8 mouse cellular contexts compared by ENCODE assay signal in the genomic region with DNA sequence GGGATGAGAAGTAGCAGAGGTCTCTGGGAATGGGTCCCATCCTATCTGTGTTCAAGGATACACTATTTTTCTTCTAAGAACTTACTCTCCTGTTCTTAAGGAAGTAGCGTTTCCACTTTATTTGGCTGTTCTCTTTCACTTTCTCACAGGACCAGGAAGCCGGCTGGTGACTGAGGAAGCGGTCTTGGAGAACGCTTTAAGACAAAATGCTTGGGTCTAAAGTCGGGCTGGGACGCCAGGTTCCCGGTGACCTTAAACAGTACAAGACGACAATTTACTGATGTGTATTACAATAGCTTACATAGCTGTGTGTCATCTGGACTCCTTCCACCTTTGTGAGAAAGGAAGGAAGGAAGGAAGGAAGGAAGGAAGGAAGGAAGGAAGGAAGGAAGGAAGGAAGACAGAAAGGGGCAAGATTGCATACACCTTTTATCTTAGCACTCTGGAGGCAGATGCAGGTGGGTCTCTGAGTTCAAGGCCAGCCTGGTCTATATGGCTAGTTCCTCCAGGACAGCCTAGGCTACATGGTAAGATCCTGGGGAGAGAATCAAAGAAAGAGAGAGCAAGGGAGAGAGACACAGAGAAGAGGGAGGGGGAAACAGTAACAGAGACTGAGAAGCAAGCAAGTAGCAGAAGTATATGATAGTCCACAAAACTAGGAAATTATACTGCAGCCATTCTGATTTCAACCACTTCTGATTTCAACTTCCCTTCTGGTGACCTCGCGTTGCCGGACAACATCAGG. TPM values are rescaled to one million over a fixed set of nuclear protein-coding genes. Genes with fewer than 3 reads are reported as not detected.
DNase-seq lines count a peak whose midpoint lies in the region; ATAC-seq and TF ChIP-seq lines count a peak whose summit lies in the region.

No protein-coding gene starts in this region.

- H3K4me1 ChIP-seq in lung, adult 2 months (ENCODE audit: control insufficient read depth, insufficient read depth, low read length) = peaks cover 5% of the 10 kb centered on the region; the same call in 1 of the 2 replicates
- H3K4me1 ChIP-seq in forebrain, embryonic 10.5 days = peaks cover 15% of the 10 kb centered on the region
- 0 out of 2 replicates have a peak, but pooled peaks cover 6% of the 10 kb centered on the region for H3K4me1 ChIP-seq in kidney, postnatal 0 days (replicated peaks; ENCODE audit: insufficient read depth, low read length)
- peaks cover 13% of the 10 kb centered on the region for H3K4me1 ChIP-seq in neural tube, embryonic 13.5 days (replicated peaks)

- DNase-seq in lung, adult 2 months = no peak
- DNase-seq in lung, postnatal 4 days = no peak
- DNase-seq in forebrain, embryonic 10.5 days (ENCODE audit: extremely low spot score, low spot score) = no peak
- no peak for DNase-seq in kidney, postnatal 0 days (ENCODE audit: low spot score)
- no peak for DNase-seq in retina, embryonic 14.5 days (ENCODE audit: low spot score)
- DNase-seq in left cerebral cortex, adult 8-10 months (ENCODE audit: low spot score in 2 of 2) = no peak
- DNase-seq in urinary bladder, postnatal 4 days (ENCODE audit: low spot score in 2 of 2) = no peak

- no peak overlapping the region for H3K9ac ChIP-seq in kidney, postnatal 0 days (ENCODE audit: low read depth, low read length)
- peak overlapping the region; percentile 45 for H3K9ac ChIP-seq in neural tube, embryonic 13.5 days

- peaks cover 24% of the 10 kb centered on the region for H3K36me3 ChIP-seq in forebrain, embryonic 10.5 days (replicated peaks)
- peaks cover 10% of the 10 kb centered on the region for H3K36me3 ChIP-seq in kidney, postnatal 0 days (ENCODE audit: insufficient read depth, low read length)
- H3K36me3 ChIP-seq in neural tube, embryonic 13.5 days = peaks cover 22% of the 10 kb centered on the region

- 54% methylated on average over 11 of the region's 11 CpGs for WGBS in lung, adult 2 months
- WGBS in forebrain, embryonic 10.5 days = 69% methylated on average over 11 of the region's 11 CpGs
- 61% methylated on average over 11 of the region's 11 CpGs for whole genome bisulfite sequencing in kidney, postnatal 0 days
- 67% methylated on average over 11 of the region's 11 CpGs for WGBS in neural tube, embryonic 13.5 days

- no peak for TF ChIP-seq CTCF in lung, adult 2 months (IDR thresholded peaks at IDR 0.05; ENCODE audit: insufficient read depth, low read length)
- no peak for TF ChIP-seq CTCF in kidney, postnatal 0 days (IDR thresholded peaks at IDR 0.05; ENCODE audit: low read depth)

- peak overlapping the region; percentile 19 for H3K4me3 ChIP-seq in lung, adult 2 months (replicated peaks; ENCODE audit: extremely low read depth, low read depth, low read length)
- H3K4me3 ChIP-seq in forebrain, embryonic 10.5 days = peak overlapping the region; percentile 67
- H3K4me3 ChIP-seq in kidney, postnatal 0 days (replicated peaks; ENCODE audit: low read depth, low read length) = peak overlapping the region; percentile 59
- H3K4me3 ChIP-seq in neural tube, embryonic 13.5 days = peak overlapping the region; percentile 72

- H3K4me2 ChIP-seq in kidney, postnatal 0 days (ENCODE audit: low read length) = peak overlapping the region; percentile 44
- peak overlapping the region; percentile 83 for H3K4me2 ChIP-seq in neural tube, embryonic 13.5 days

- no peaks in the 10 kb centered on the region for H3K27me3 ChIP-seq in forebrain, embryonic 10.5 days (ENCODE audit: poor library complexity, severe bottlenecking)
- H3K27me3 ChIP-seq in kidney, postnatal 0 days (ENCODE audit: insufficient read depth, low read length) = no peaks in the 10 kb centered on the region
- no peaks in the 10 kb centered on the region for H3K27me3 ChIP-seq in neural tube, embryonic 13.5 days

- TF ChIP-seq POLR2A in lung, adult 2 months (IDR thresholded peaks at IDR 0.05; ENCODE audit: borderline replicate concordance, extremely low read depth, low read depth, low read length) = no peak

- peaks cover 12% of the 10 kb centered on the region; the same call in 1 of the 2 replicates for H3K9me3 ChIP-seq in forebrain, embryonic 10.5 days
- H3K9me3 ChIP-seq in kidney, postnatal 0 days (replicated peaks; ENCODE audit: low read length) = no peaks in the 10 kb centered on the region
- H3K9me3 ChIP-seq in neural tube, embryonic 13.5 days = no peaks in the 10 kb centered on the region

- ATAC-seq in kidney, postnatal 0 days (replicated peaks; ENCODE audit: low FRiP score, low read depth) = no peak
- peak; percentile 55 for ATAC-seq in neural tube, embryonic 13.5 days (ENCODE audit: low read depth)

- H3K27ac ChIP-seq in forebrain, embryonic 10.5 days = peak overlapping the region; percentile 88
- H3K27ac ChIP-seq in kidney, postnatal 0 days = no peak overlapping the region
- no peak overlapping the region for H3K27ac ChIP-seq in neural tube, embryonic 13.5 days (replicated peaks)

RNA-seq across cellular contexts. Expression of a gene that starts 0.6 kb away (rescaled TPM):
- polyA plus RNA-seq in lung, adult 2 months (2012; rRNA removed) = 9.8 and 11.5 TPM in 2 replicates
- polyA plus RNA-seq in forebrain, embryonic 10.5 days (2016; fragmentation: Nextera tagmentation; extraction: Ambion mirVana) = 15.7 and 18.4 TPM in 2 replicates
- 12.5 and 13.5 TPM in 2 replicates for polyA plus RNA-seq in kidney, postnatal 0 days (2015; fragmentation: Nextera tagmentation; extraction: Ambion mirVana)
- 20.1 and 21.1 TPM in 2 replicates for polyA plus RNA-seq in neural tube, embryonic 13.5 days (2015; fragmentation: Nextera tagmentation; extraction: Ambion mirVana)
- 1 to 10 TPM; 7.9 to 9.9 (median 9.3) TPM for total RNA-seq in left cerebral cortex, adult 8-10 months (2022)

RNA-seq across cellular contexts. Expression of a gene that starts 11.3 kb away (rescaled TPM):
- polyA plus RNA-seq in lung, adult 2 months (2012; rRNA removed) = 4.8 and 7.0 TPM in 2 replicates
- 0.21 and 0.22 TPM in 2 replicates for polyA plus RNA-seq in forebrain, embryonic 10.5 days (2016; fragmentation: Nextera tagmentation; extraction: Ambion mirVana)
- polyA plus RNA-seq in kidney, postnatal 0 days (2015; fragmentation: Nextera tagmentation; extraction: Ambion mirVana) = 0.59 and 0.68 TPM in 2 replicates
- polyA plus RNA-seq in neural tube, embryonic 13.5 days (2015; fragmentation: Nextera tagmentation; extraction: Ambion mirVana) = 0.41 TPM in 1 of 2 replicates, not detected in the other
- total RNA-seq in left cerebral cortex, adult 8-10 months (2022) = 1 to 10 TPM; 1.1 to 1.3 (median 1.3) TPM

RNA-seq across cellular contexts. Expression of a gene that starts 19.0 kb away (rescaled TPM):
- polyA plus RNA-seq in lung, adult 2 months (2012; rRNA removed) = 2.2 and 56.2 TPM in 2 replicates
- not detected in 2 replicates for polyA plus RNA-seq in forebrain, embryonic 10.5 days (2016; fragmentation: Nextera tagmentation; extraction: Ambion mirVana)
- not detected in 2 replicates for polyA plus RNA-seq in kidney, postnatal 0 days (2015; fragmentation: Nextera tagmentation; extraction: Ambion mirVana)
- not detected in 2 replicates for polyA plus RNA-seq in neural tube, embryonic 13.5 days (2015; fragmentation: Nextera tagmentation; extraction: Ambion mirVana)
- total RNA-seq in left cerebral cortex, adult 8-10 months (2022) = not detected

RNA-seq across cellular contexts. Expression of a gene that starts 36.7 kb away (rescaled TPM):
- not detected in 2 replicates for polyA plus RNA-seq in lung, adult 2 months (2012; rRNA removed)
- polyA plus RNA-seq in forebrain, embryonic 10.5 days (2016; fragmentation: Nextera tagmentation; extraction: Ambion mirVana) = not detected in 2 replicates
- not detected in 2 replicates for polyA plus RNA-seq in kidney, postnatal 0 days (2015; fragmentation: Nextera tagmentation; extraction: Ambion mirVana)
- polyA plus RNA-seq in neural tube, embryonic 13.5 days (2015; fragmentation: Nextera tagmentation; extraction: Ambion mirVana) = not detected in 2 replicates
- not detected for total RNA-seq in left cerebral cortex, adult 8-10 months (2022)

RNA-seq across cellular contexts. Expression of a gene that starts 41.1 kb away (rescaled TPM):
- 8.4 and 35.6 TPM in 2 replicates for polyA plus RNA-seq in lung, adult 2 months (2012; rRNA removed)
- 0.29 and 0.64 TPM in 2 replicates for polyA plus RNA-seq in forebrain, embryonic 10.5 days (2016; fragmentation: Nextera tagmentation; extraction: Ambion mirVana)
- polyA plus RNA-seq in kidney, postnatal 0 days (2015; fragmentation: Nextera tagmentation; extraction: Ambion mirVana) = 0.14 and 0.17 TPM in 2 replicates
- not detected in 2 replicates for polyA plus RNA-seq in neural tube, embryonic 13.5 days (2015; fragmentation: Nextera tagmentation; extraction: Ambion mirVana)
- not detected for total RNA-seq in left cerebral cortex, adult 8-10 months (2022)

Comparison
In these comparisons a context has a peak if more than half of its experiments do, and no peak if none do; other contexts are left out.
1. H3K4me3 ChIP-seq: peak in every context shown above with its lines; median percentile 72 in neural tube, embryonic 13.5 days; 67 in forebrain, embryonic 10.5 days; 59 in kidney, postnatal 0 days; 19 in lung, adult 2 months.